Mouse (Mus musculus): ENCODE measurements around the gene Tpx2.

GRCm38 (mm10) chr2:152806037-152806436 is 41.7 kb upstream of the Tpx2 start:
- TF ChIP-seq HCFC1 (IDR thresholded peaks at IDR 0.05; ENCODE audit: borderline replicate concordance, insufficient read depth, low read length) (no peak), MAFK (IDR thresholded peaks at IDR 0.05; ENCODE audit: insufficient read depth, low read depth, low read length) (no peak), ZNF384 (IDR thresholded peaks at IDR 0.05; ENCODE audit: low read depth, low read length) (no peak), CHD2 (IDR thresholded peaks at IDR 0.05; ENCODE audit: low read depth, low read length) (no peak), ZC3H11A (IDR thresholded peaks at IDR 0.05; ENCODE audit: borderline replicate concordance, low read depth, low read length) (no peak)
